Mouse (Mus musculus): ENCODE measurements around the gene 6430571L13Rik.
A peak's percentile ranks its signal among the peaks of the same experiment; 100 is the strongest.

Gene 6430571L13Rik

DNA sequence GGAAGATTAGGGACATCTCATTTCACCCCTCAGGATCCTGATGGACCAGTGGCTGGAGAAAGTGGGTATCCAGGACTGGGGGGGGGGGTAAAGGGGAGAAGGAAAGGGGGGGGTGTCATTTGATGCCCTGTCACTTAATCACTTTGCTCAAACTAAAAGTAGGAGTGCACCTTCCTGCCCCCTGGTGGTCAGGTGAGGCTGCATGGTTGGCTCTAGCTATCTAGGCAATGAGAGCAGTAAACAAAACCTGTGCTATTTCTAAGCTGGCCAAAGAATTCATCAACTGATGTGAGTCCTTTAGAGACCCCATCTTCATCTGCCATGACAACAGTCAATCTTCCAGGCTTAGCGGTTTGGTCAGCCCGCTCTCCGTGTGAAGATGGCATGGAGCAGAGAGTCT, 46.3 kb downstream of the 6430571L13Rik start:
- peak in 1 of 2 experiments; percentile 18 for DNase-seq

DNA sequence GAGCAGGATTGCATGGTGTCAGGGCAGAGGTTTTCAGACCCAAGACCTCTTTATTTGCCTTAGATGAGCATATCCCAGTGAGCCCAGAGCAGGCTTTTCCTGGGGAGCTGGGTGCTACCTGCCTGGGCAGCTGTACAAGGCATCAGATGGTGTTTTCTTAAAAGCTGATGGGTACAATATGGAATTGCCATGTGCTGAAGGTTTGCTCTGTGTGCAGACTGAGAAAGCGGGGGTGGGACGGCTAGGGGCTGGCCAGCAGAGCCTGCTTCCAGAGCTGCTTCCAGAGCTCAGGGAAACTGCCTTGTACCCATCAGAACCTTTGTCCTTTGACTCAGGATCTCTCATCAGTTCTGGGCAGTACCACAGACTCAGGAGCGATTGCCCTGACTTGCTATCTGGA, 47.3 kb downstream of the 6430571L13Rik start:
- DNase-seq: no peak

DNA sequence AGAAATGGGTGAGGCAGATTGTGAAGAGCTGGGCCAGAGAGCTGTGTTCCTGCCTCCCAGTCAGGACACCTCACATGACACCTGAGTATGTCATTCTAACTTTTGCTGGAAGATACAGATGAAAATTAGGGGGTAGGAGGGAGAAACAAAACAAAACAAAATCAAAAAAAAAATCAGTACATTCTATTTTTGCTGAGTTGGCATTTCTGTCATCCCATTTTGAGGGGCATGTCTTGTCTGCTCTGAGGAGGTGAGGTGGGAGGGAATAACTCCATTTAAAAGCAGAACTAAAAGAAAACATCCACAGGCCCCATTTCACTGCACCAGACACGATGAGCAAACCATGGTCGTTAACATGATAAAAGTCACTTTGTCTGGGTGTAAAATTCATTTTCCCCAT, 47.9 kb downstream of the 6430571L13Rik start:
- DNase-seq: no peak

DNA sequence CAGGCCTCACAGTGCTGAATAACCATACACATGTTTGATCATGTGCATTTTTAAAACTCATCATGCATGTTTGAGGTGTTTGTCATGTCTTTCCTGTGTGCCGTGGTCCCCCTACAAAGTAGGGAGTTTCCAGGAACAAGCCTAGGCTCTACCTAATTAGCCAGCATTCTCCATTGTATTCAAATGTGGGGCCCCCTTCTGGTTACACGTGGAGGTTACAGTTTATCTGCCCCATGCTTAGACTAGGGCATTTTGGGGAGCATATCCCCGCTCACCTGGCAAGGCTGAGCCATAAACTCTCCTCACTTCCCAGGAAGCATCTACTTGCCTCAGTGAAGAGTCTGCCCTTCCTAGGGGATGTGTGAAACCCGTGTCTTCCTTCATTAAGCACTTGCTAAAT, 56.0 kb downstream of the 6430571L13Rik start:
- DNase-seq: no peak

DNA sequence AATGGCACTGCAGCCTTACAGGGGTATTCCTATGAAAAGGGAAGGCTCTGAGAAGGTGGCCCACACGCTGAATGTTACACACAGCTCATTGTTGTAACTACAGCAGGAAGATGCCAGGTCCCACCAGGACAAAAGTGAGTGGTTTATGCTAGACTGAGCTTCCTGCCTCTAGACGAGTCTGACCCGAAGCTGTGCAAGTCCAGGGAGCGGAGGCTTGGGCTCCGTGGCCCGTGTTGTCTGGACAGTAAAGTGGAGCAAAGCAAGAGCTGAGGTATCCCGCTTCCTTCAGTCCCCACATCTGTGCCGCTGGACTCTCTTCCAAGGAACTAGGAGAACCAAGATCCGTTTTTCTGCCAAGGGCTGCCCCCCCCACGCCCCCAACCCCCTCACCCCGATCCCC, 58.6 kb downstream of the 6430571L13Rik start:
- DNase-seq: no peak

DNA sequence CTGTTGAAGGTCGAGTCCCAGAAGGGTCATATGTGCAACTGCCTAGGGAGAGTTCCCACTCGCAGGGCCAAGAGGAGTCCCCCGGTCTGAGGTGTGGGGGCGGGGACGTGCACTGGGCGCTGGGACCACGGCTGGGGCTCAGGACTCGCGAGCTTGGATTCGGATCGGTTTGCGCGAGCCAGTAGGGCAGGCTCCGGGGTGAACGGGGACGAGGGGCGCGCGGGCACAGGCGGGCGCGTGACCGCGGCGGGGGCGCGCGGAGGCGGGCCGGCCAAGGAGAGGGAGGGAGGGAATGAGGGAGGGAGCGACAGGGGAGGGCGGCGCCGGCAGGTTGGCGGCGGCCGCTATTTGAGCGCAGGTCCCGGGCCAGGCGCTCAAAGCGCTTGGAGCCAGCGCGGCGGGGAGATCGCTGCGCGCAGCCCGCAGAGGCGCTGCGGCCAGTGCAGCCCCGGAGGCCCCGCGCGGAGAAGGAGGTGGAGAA, 59.1 kb downstream of the 6430571L13Rik start, which contains the start of gene Cacna2d2:
Gene Cacna2d2 (plus strand): TSS at position 122 of the 481 bp plus-strand sequence.
- DNase-seq: peak; percentile 13 to 39

DNA sequence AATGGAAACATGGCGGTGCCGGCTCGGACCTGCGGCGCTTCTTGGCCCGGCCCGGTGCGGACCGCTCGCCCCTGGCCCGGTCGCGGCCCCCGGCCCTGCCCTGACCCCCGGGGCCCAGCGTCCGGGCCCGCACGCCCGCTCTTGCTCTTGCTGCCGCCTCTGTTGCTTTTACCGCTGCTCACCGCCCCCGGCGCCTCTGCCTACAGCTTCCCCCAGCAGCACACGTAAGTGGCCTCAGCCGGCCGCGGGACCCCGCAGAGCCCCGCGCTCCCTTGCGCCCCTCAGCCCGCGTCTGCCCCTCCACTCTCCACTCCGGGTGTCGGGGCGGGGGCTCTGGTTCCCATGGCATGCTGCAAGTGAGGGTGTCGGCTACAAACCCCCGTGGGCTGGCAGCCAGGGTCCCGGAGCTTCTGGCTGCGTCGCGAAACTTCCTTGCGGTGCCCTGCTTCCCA, 59.7 kb downstream of the 6430571L13Rik start:
- no peak for DNase-seq

DNA sequence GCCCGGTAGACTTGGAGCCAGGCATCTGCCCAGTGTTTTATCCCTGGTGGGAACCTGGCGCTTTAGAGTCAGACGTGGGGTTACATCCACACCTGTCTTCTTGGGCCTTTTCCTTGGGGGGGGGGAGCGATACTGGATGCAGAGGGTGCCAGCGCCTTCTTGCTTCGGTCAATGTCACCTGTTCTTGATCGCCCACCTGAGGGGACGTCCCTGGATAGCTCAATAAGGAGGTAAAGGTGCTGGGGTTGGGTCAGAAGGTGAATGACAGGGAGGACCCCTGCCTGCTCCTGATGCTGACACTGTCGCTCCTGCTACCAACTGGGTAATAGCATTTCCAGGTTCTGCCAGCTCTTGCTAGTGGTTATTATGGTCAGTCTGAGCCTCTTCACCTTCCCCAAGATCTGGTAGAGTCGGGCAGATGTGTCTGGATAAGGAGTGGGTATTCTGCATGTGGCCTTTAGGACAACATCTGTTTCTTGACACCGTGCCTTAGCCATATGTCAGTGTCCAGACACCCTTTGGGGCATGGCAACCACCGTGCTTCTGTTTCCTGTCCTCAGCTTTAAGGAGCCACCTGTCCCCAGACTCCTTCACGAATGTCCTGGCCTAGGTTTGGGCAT, 60.4 kb downstream of the 6430571L13Rik start:
- DNase-seq: no peak
